Mouse (Mus musculus): ENCODE measurements around the gene Crlf1. TPM values are rescaled to one million over a fixed set of nuclear protein-coding genes. Genes with fewer than 3 reads are reported as not detected.
A peak's percentile ranks its signal among the peaks of the same experiment; 100 is the strongest.

Crlf1 gene
- polyA plus RNA-seq, 1 experiment from 2014 or later: 3.4 TPM

GRCm38 (mm10) chr8:70517940-70518643 lies 25.1 kb downstream of the Crlf1 start:
- no peak overlapping the region for H3K4me3 ChIP-seq (ENCODE audit: low read depth, low read length)
- no peak for ATAC-seq (ENCODE audit: insufficient read depth, low FRiP score, low TSS enrichment)
- H3K27me3 ChIP-seq (ENCODE audit: control insufficient read depth, insufficient read depth, low read length): no peaks in the 10 kb centered on the region
- H3K27ac ChIP-seq (ENCODE audit: low read depth, low read length): no peak overlapping the region
- H3K36me3 ChIP-seq (ENCODE audit: control insufficient read depth, insufficient read depth, low read length): peaks cover 4% of the 10 kb centered on the region; the same call in 1 of the 2 replicates
- DNase-seq (ENCODE audit: low spot score): no peak
- H3K4me1 ChIP-seq (ENCODE audit: control insufficient read depth, insufficient read depth, low read length): peaks cover 3% of the 10 kb centered on the region; the same call in 1 of the 2 replicates
- H3K9ac ChIP-seq (ENCODE audit: low read length): no peak overlapping the region
- 81% methylated on average over 10 of the region's 10 CpGs for WGBS
- H3K4me2 ChIP-seq (ENCODE audit: low read depth): no peak overlapping the region
- no peaks in the 10 kb centered on the region for H3K9me3 ChIP-seq (ENCODE audit: control insufficient read depth, low read length)

DNA sequence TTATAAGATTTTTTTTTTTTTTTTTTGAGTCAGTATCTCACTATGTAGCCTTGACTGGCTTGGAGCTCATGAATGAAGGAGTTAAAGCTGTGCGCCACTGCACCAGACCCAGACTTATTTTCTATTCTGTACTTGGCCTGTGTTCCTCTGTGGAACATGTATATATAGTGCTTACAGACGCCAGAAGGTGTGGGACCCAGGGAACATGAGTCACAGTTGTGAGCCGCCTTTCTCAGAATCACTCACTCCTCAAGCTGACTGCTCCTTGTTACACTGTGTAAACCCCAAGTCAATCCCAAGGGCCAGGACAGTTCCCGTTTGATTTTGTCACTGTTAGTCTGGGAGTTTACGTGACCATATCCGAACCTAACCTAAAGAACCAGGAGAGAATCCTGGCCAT lies 26.1 kb downstream of the Crlf1 start:
- H3K9ac ChIP-seq (ENCODE audit: low read length): no peak overlapping the region
- no peak overlapping the region for H3K4me3 ChIP-seq (ENCODE audit: low read depth, low read length)
- no peaks in the 10 kb centered on the region for H3K27me3 ChIP-seq (ENCODE audit: control insufficient read depth, insufficient read depth, low read length)
- 93% methylated on average over 6 of the region's 6 CpGs for WGBS
- peaks cover 3% of the 10 kb centered on the region; the same call in 1 of the 2 replicates for H3K4me1 ChIP-seq (ENCODE audit: control insufficient read depth, insufficient read depth, low read length)
- H3K36me3 ChIP-seq (ENCODE audit: control insufficient read depth, insufficient read depth, low read length): no peaks in the 10 kb centered on the region
- H3K27ac ChIP-seq (ENCODE audit: low read depth, low read length): no peak overlapping the region
- DNase-seq (ENCODE audit: low spot score) (no peak), ATAC-seq (ENCODE audit: insufficient read depth, low FRiP score, low TSS enrichment) (no peak)
- H3K4me2 ChIP-seq (ENCODE audit: low read depth): no peak overlapping the region
- no peaks in the 10 kb centered on the region for H3K9me3 ChIP-seq (ENCODE audit: control insufficient read depth, low read length)

- Histone ChIP-seq H3K36me3 (ENCODE audit: control insufficient read depth, insufficient read depth, low read length) (no peaks in the 10 kb centered on the region), H3K9ac (ENCODE audit: low read length) (no peak overlapping the region), H3K4me3 (ENCODE audit: low read depth, low read length) (no peak overlapping the region), H3K4me2 (ENCODE audit: low read depth) (no peak overlapping the region), H3K27me3 (ENCODE audit: control insufficient read depth, insufficient read depth, low read length) (no peaks in the 10 kb centered on the region), H3K4me1 (ENCODE audit: control insufficient read depth, insufficient read depth, low read length) (peaks cover 3% of the 10 kb centered on the region; the same call in 1 of the 2 replicates), H3K9me3 (ENCODE audit: control insufficient read depth, low read length) (no peaks in the 10 kb centered on the region), H3K27ac (ENCODE audit: low read depth, low read length) (no peak overlapping the region)
- DNase-seq (ENCODE audit: low spot score) (no peak), ATAC-seq (ENCODE audit: insufficient read depth, low FRiP score, low TSS enrichment) (no peak)
- WGBS: 68% methylated on average over 2 of the region's 2 CpGs
Observed at GRCm38 (mm10) chr8:70519606-70520005, 26.6 kb downstream of the Crlf1 start.

- peak overlapping the region; percentile 70 for H3K4me3 ChIP-seq (ENCODE audit: low read depth, low read length)
- peak overlapping the region; percentile 71 for H3K27ac ChIP-seq (ENCODE audit: low read depth, low read length)
- ATAC-seq (ENCODE audit: insufficient read depth, low FRiP score, low TSS enrichment) (peak; percentile 83), DNase-seq (ENCODE audit: low spot score) (peak; percentile 96)
- no peaks in the 10 kb centered on the region for H3K36me3 ChIP-seq (ENCODE audit: control insufficient read depth, insufficient read depth, low read length)
- under 1% methylated on average over 51 of the region's 51 CpGs for WGBS
- no peaks in the 10 kb centered on the region for H3K27me3 ChIP-seq (ENCODE audit: control insufficient read depth, insufficient read depth, low read length)
- peak overlapping the region; percentile 70 for H3K4me2 ChIP-seq (ENCODE audit: low read depth)
- H3K9me3 ChIP-seq (ENCODE audit: control insufficient read depth, low read length): no peaks in the 10 kb centered on the region
- peak overlapping the region; percentile 64 for H3K9ac ChIP-seq (ENCODE audit: low read length)
- H3K4me1 ChIP-seq (ENCODE audit: control insufficient read depth, insufficient read depth, low read length): peaks cover 11% of the 10 kb centered on the region
Observed at GRCm38 (mm10) chr8:70522592-70523403, 29.8 kb downstream of the Crlf1 start.

- ATAC-seq (ENCODE audit: insufficient read depth, low FRiP score, low TSS enrichment): no peak
- 2% methylated on average over 8 of the region's 8 CpGs for WGBS
- H3K36me3 ChIP-seq (ENCODE audit: control insufficient read depth, insufficient read depth, low read length): peaks cover 4% of the 10 kb centered on the region
- H3K4me2 ChIP-seq (ENCODE audit: low read depth): peak overlapping the region; percentile 59
- no peaks in the 10 kb centered on the region for H3K27me3 ChIP-seq (ENCODE audit: control insufficient read depth, insufficient read depth, low read length)
- DNase-seq (ENCODE audit: low spot score): no peak
- peak overlapping the region; percentile 93 for H3K4me3 ChIP-seq (ENCODE audit: low read depth, low read length)
- H3K4me1 ChIP-seq (ENCODE audit: control insufficient read depth, insufficient read depth, low read length): peaks cover 15% of the 10 kb centered on the region
- H3K9me3 ChIP-seq (ENCODE audit: control insufficient read depth, low read length): no peaks in the 10 kb centered on the region
- peak overlapping the region; percentile 95 for H3K9ac ChIP-seq (ENCODE audit: low read length)
- peak overlapping the region; percentile 53; the same call in 1 of the 2 replicates for H3K27ac ChIP-seq (ENCODE audit: low read depth, low read length)
Observed at GRCm38 (mm10) chr8:70527111-70527511, 34.2 kb downstream of the Crlf1 start.

DNA sequence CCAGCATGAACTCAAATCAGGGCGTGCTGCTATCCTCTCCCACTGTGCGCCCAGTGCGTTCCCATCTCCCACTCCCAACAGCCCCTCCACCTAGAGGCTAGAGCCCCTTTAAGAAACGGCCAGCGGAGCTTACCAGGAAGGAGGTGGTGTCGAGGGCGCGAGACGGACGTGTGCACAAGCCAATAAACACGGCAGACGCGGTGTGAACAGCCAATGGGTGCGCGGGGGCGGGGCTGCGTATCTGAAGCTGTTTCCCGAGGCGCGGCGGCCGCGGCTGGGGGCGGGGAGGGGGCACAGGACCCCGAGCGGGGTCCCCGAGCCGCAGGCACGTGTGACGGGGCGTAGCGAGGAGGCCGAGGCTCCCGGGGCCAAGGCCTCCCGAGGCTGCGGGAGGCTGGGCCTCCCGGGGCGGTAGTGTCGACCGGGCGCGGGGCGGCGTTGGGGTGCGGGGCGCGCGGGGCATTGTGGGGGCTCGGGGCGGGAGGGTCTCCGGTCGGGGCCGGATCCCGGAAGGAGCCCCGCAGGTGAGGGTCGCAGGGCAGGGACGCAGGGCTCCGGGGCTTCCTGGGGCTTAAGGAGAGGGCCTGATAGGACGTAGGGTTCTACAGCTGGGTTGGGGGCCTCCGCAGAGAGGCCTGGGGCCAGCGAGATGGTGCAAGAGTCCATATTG lies 34.7 kb downstream of the Crlf1 start, which contains the start of the genes Fkbp8 and Kxd1:
TSS of gene Fkbp8 (plus strand) at position 213 of the 670 bp plus-strand sequence.
TSS of gene Kxd1 (minus strand) at position 445 of the 670 bp plus-strand sequence.
- Histone ChIP-seq H3K4me1 (ENCODE audit: control insufficient read depth, insufficient read depth, low read length) (peaks cover 11% of the 10 kb centered on the region; the same call in 1 of the 2 replicates), H3K9ac (ENCODE audit: low read length) (peak within 1 kb of the TSS; percentile 95), H3K27ac (ENCODE audit: low read depth, low read length) (peak within 1 kb of the TSS; percentile 82), H3K36me3 (ENCODE audit: control insufficient read depth, insufficient read depth, low read length) (peaks cover 7% of the 10 kb centered on the region), H3K4me2 (ENCODE audit: low read depth) (peak within 1 kb of the TSS; percentile 59), H3K9me3 (ENCODE audit: control insufficient read depth, low read length) (no peaks in the 10 kb centered on the region), H3K4me3 (ENCODE audit: low read depth, low read length) (peak within 1 kb of the TSS; percentile 93), H3K27me3 (ENCODE audit: control insufficient read depth, insufficient read depth, low read length) (no peaks in the 10 kb centered on the region)
- ATAC-seq (ENCODE audit: insufficient read depth, low FRiP score, low TSS enrichment) (peak; percentile 89), DNase-seq (ENCODE audit: low spot score) (peak; percentile 97)
- under 1% methylated on average over 37 of the region's 61 CpGs for WGBS

GRCm38 (mm10) chr8:70528182-70528797 lies 35.3 kb downstream of the Crlf1 start:
- Histone ChIP-seq H3K4me2 (ENCODE audit: low read depth) (peak overlapping the region; percentile 59), H3K36me3 (ENCODE audit: control insufficient read depth, insufficient read depth, low read length) (peaks cover 7% of the 10 kb centered on the region), H3K4me1 (ENCODE audit: control insufficient read depth, insufficient read depth, low read length) (peaks cover 11% of the 10 kb centered on the region; the same call in 1 of the 2 replicates), H3K9me3 (ENCODE audit: control insufficient read depth, low read length) (no peaks in the 10 kb centered on the region), H3K27ac (ENCODE audit: low read depth, low read length) (peak overlapping the region; percentile 82), H3K9ac (ENCODE audit: low read length) (peak overlapping the region; percentile 95), H3K27me3 (ENCODE audit: control insufficient read depth, insufficient read depth, low read length) (no peaks in the 10 kb centered on the region), H3K4me3 (ENCODE audit: low read depth, low read length) (peak overlapping the region; percentile 93)
- DNase-seq (ENCODE audit: low spot score) (no peak), ATAC-seq (ENCODE audit: insufficient read depth, low FRiP score, low TSS enrichment) (no peak)
- 36% methylated on average over 13 of the region's 13 CpGs for WGBS

DNA sequence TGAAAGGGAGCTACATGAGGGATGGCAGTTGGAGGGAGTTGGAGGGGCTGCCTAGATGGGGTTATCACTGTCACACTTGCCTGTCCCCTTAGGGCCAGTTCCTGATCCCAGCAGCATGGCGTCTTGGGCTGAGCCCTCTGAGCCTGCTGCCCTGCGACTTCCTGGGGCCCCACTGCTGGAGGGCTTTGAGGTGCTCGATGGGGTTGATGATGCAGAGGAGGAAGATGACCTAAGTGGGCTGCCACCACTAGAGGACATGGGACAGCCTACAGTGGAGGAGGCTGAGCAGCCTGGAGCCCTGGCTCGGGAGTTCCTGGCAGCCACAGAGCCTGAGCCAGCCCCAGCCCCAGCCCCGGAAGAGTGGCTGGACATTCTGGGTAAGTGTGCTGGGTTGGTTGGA lies 36.3 kb downstream of the Crlf1 start:
- Histone ChIP-seq H3K27me3 (ENCODE audit: control insufficient read depth, insufficient read depth, low read length) (no peaks in the 10 kb centered on the region), H3K9me3 (ENCODE audit: control insufficient read depth, low read length) (no peaks in the 10 kb centered on the region), H3K4me3 (ENCODE audit: low read depth, low read length) (0 out of 2 replicates have a peak overlapping the region, but pooled peaks have one; percentile 10), H3K4me2 (ENCODE audit: low read depth) (no peak overlapping the region), H3K4me1 (ENCODE audit: control insufficient read depth, insufficient read depth, low read length) (peaks cover 11% of the 10 kb centered on the region; the same call in 1 of the 2 replicates), H3K9ac (ENCODE audit: low read length) (no peak overlapping the region), H3K36me3 (ENCODE audit: control insufficient read depth, insufficient read depth, low read length) (peaks cover 7% of the 10 kb centered on the region), H3K27ac (ENCODE audit: low read depth, low read length) (no peak overlapping the region)
- DNase-seq (ENCODE audit: low spot score) (no peak), ATAC-seq (ENCODE audit: insufficient read depth, low FRiP score, low TSS enrichment) (no peak)
- 86% methylated on average over 5 of the region's 5 CpGs for WGBS

All from neural tube, embryonic 11.5 days (tissue).